Mouse (Mus musculus) stomach, postnatal 0 days (tissue): Measurements from ENCODE around the gene Tcirg1.

ENCODE experiments used
- CTCF ChIP-seq: IDR thresholded peaks from 2 replicates; pipeline ENCODE4 v1.5.1; 2016; ENCODE audit warnings: antibody characterized with exemption, low read depth, mild to moderate bottlenecking, moderate library complexity
- EP300 ChIP-seq: optimal IDR thresholded peaks from 2 replicates; pipeline ENCODE3; 2016; ENCODE audit warnings: antibody characterized with exemption

DNA sequence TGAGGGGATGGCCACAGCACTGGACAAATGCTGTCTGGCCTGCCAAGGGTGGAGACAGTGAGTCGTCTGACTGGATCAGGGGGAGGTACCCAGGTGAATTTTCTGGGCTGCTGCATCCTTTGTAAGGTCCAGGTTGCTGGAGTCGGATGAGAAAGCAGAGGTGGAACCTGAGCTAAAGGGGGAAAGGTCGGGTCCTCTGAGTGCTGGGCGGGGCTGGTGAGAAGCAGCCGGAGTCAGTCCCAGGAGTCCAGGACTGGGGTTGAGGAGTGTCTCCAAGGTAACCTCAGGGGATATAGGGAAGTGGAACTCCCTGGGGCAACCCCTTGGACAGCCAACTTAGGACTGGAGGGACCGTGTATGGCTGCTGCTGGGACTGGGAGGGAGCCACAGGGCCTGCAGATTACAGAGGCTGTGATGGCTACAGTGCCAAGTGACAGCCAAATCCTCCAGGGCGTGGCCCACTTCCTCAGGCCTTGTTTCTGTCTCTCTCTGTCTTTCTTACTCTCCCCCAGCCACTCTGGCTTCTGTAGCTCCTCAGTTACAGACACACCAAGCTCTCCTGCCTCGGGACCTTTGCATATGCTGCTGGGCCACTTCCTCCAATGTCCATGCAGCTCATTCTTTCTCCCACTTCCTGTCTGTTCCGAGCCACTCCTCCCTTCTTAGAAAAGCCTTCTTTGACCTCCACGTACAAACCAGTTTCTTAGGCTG lies 15.9 kb upstream of the Tcirg1 start:
- TF ChIP-seq CTCF (no peak), EP300 (no peak)
